Mouse (Mus musculus): ENCODE data around the gene Ankrd44.

The Ankrd44 gene

GRCm38 (mm10) chr1:54855970-54856369 lies 70.2 kb downstream of the Ankrd44 start:
- in situ Hi-C loops (cut with MboI; ENCODE audit: unreplicated experiment in 2 of 2): no loop called here

GRCm38 (mm10) chr1:54854388-54854787 lies 71.8 kb downstream of the Ankrd44 start:
- in situ Hi-C loops (cut with MboI; ENCODE audit: unreplicated experiment in 2 of 2): no loop called here

GRCm38 (mm10) chr1:54853311-54854000 lies 72.7 kb downstream of the Ankrd44 start:
- in situ Hi-C loops (cut with MboI; ENCODE audit: unreplicated experiment in 2 of 2): no loop called here

- in situ Hi-C loops (cut with MboI; ENCODE audit: unreplicated experiment in 2 of 2): no loop called here
Measured at GRCm38 (mm10) chr1:54851610-54852009, 74.6 kb downstream of the Ankrd44 start.

GRCm38 (mm10) chr1:54850077-54850476 lies 76.1 kb downstream of the Ankrd44 start:
- in situ Hi-C loops (cut with MboI; ENCODE audit: unreplicated experiment in 2 of 2): no loop called here

- in situ Hi-C loops (cut with MboI; ENCODE audit: unreplicated experiment in 2 of 2): no loop called here
Measured at GRCm38 (mm10) chr1:54847238-54847637, 78.9 kb downstream of the Ankrd44 start.

- in situ Hi-C loops (cut with MboI; ENCODE audit: unreplicated experiment in 2 of 2): no loop called here
Measured at GRCm38 (mm10) chr1:54846346-54847000, 79.7 kb downstream of the Ankrd44 start.

GRCm38 (mm10) chr1:54844361-54844760 lies 81.8 kb downstream of the Ankrd44 start:
- in situ Hi-C loops (cut with MboI; ENCODE audit: unreplicated experiment in 2 of 2): no loop called here

- in situ Hi-C loops (cut with MboI; ENCODE audit: unreplicated experiment in 2 of 2): no loop called here
Measured at GRCm38 (mm10) chr1:54842765-54843461, 83.3 kb downstream of the Ankrd44 start.

- in situ Hi-C loops (cut with MboI; ENCODE audit: unreplicated experiment in 2 of 2): no loop called here
Measured at GRCm38 (mm10) chr1:54841788-54842187, 84.4 kb downstream of the Ankrd44 start.

- in situ Hi-C loops (cut with MboI; ENCODE audit: unreplicated experiment in 2 of 2): no loop called here
Measured at GRCm38 (mm10) chr1:54840040-54840439, 86.1 kb downstream of the Ankrd44 start.

- in situ Hi-C loops (cut with MboI; ENCODE audit: unreplicated experiment in 2 of 2): no loop called here
Measured at GRCm38 (mm10) chr1:54838486-54838805, 87.7 kb downstream of the Ankrd44 start.

- in situ Hi-C loops (cut with MboI; ENCODE audit: unreplicated experiment in 2 of 2): no loop called here
Measured at GRCm38 (mm10) chr1:54837721-54838485, 88.3 kb downstream of the Ankrd44 start.

- in situ Hi-C loops (cut with MboI; ENCODE audit: unreplicated experiment in 2 of 2): no loop called here
Measured at GRCm38 (mm10) chr1:54835661-54836205, 90.5 kb downstream of the Ankrd44 start.

- in situ Hi-C loops (cut with MboI; ENCODE audit: unreplicated experiment in 2 of 2): loop anchor here (5.0 kb wide), 2 partner anchors 94 to 166 kb away; partner anchors contain the start of gene Ankrd44 (in 2 of the 2)
Measured at GRCm38 (mm10) chr1:54833221-54833620, 93.0 kb downstream of the Ankrd44 start.

GRCm38 (mm10) chr1:54832765-54833164 lies 93.4 kb downstream of the Ankrd44 start:
- in situ Hi-C loops (cut with MboI; ENCODE audit: unreplicated experiment in 2 of 2): loop anchor here (5.0 kb wide), 2 partner anchors 95 to 165 kb away; partner anchors contain the start of gene Ankrd44 (in 2 of the 2)

GRCm38 (mm10) chr1:54830223-54830622 lies 96.0 kb downstream of the Ankrd44 start:
- in situ Hi-C loops (cut with MboI; ENCODE audit: unreplicated experiment in 2 of 2): loop anchor here (5.0 kb wide), 2 partner anchors 97 to 163 kb away; partner anchors contain the start of gene Ankrd44 (in 2 of the 2)

GRCm38 (mm10) chr1:54829681-54830213 lies 96.4 kb downstream of the Ankrd44 start:
- in situ Hi-C loops (cut with MboI; ENCODE audit: unreplicated experiment in 2 of 2): loop anchor here (5.0 kb wide), 2 partner anchors 98 to 162 kb away; partner anchors contain the start of gene Ankrd44 (in 2 of the 2)

GRCm38 (mm10) chr1:54827827-54828226 lies 98.4 kb downstream of the Ankrd44 start:
- in situ Hi-C loops (cut with MboI; ENCODE audit: unreplicated experiment in 2 of 2): no loop called here

GRCm38 (mm10) chr1:54827351-54827750 lies 98.8 kb downstream of the Ankrd44 start:
- in situ Hi-C loops (cut with MboI; ENCODE audit: unreplicated experiment in 2 of 2): no loop called here

Measured in v-Abl transformed pro-B cells (cell line).